ENCODE assay signal across 1 mouse cellular context in the genomic region with DNA sequence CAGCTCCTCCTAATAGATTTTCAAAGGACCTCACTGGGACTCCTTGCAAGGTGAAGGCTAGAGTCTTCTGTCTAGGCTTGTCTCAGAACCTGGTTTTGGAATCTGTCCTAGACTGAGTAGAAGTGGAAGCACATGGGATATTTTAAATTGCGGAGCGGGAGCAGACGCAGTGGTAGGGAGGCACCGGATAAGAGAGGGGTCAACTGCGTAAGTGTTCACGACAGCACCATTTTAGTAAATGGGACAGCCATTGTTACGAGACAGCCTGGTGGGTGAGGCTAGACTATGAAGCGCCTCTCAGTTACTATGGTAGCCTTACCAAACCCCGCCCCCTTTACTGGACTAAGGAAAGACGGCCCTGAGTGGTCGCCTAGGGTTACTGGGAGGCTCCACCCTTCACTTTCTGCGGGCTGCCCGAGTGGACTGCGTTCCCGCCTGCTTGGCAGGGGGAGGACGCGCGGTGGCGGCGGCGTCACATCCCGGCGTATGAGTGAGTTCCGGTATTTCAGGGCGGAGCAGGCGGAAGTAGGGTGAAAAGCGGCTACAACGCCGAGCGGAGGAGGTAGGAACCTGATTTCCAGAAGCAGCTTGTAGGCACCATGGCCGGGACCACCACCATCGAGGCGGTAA.
A peak's percentile ranks its signal among the peaks of the same experiment; 100 is the strongest.
TF ChIP-seq lines count a peak whose summit lies in the region.

No protein-coding gene starts in this region.

TF ChIP-seq in MEL, 35 proteins besides CTCF, POLR2A, EP300 and RAD21 (continued from another document):
- TF ChIP-seq NRF1 (IDR thresholded peaks at IDR 0.05; ENCODE audit: insufficient read depth, low read depth, low read length, poor library complexity, severe bottlenecking) (no peak), TBP (IDR thresholded peaks at IDR 0.05; ENCODE audit: low read depth, low read length) (peak; percentile 72), GATA1 (IDR thresholded peaks at IDR 0.05; ENCODE audit: low read depth, low read length) (no peak), GABPA (IDR thresholded peaks at IDR 0.05; ENCODE audit: low read depth, low read length) (no peak), RCOR1 (IDR thresholded peaks at IDR 0.05; ENCODE audit: low read depth, low read length) (no peak), MYC (IDR thresholded peaks at IDR 0.05; ENCODE audit: low read depth, low read length) (peak; percentile 57; the same call in 1 of the 2 replicates), CHD1 (IDR thresholded peaks at IDR 0.05; ENCODE audit: low read depth, low read length) (no peak; the same call in 1 of the 2 replicates), E2F4 (IDR thresholded peaks at IDR 0.05; ENCODE audit: borderline replicate concordance, low read depth, low read length) (peak; percentile 82; the same call in 1 of the 2 replicates), MAFK (IDR thresholded peaks at IDR 0.05; ENCODE audit: borderline replicate concordance, low read depth, low read length) (no peak), POLR2AphosphoS2 (IDR thresholded peaks at IDR 0.05; ENCODE audit: low read length) (peak; percentile 81), ZMIZ1 (IDR thresholded peaks at IDR 0.05; ENCODE audit: low read depth, low read length) (no peak), HCFC1 (IDR thresholded peaks at IDR 0.05; ENCODE audit: low read depth, low read length) (peak; percentile 80), ETS1 (IDR thresholded peaks at IDR 0.05; ENCODE audit: low read depth, low read length) (peak; percentile 68; the same call in 1 of the 2 replicates), UBTF (IDR thresholded peaks at IDR 0.05; ENCODE audit: borderline replicate concordance, insufficient read depth, low read depth, low read length) (peak; percentile 68; the same call in 1 of the 2 replicates), ZC3H11A (IDR thresholded peaks at IDR 0.05; ENCODE audit: low read depth, low read length) (no peak), MXI1 (IDR thresholded peaks at IDR 0.05; ENCODE audit: low read depth, low read length) (peak; percentile 92), ELF1 (IDR thresholded peaks at IDR 0.05; ENCODE audit: low read depth, low read length) (peak; percentile 91), SIN3A (IDR thresholded peaks at IDR 0.05; ENCODE audit: low read length) (peak; percentile 93), MAX (IDR thresholded peaks at IDR 0.05; ENCODE audit: low read length) (peak; percentile 45; the same call in 1 of the 2 replicates), ZKSCAN1 (IDR thresholded peaks at IDR 0.05; ENCODE audit: low read depth, low read length) (no peak)
TF ChIP-seq in MEL: peak in this region for 12.
